11 mouse cellular contexts compared by ENCODE assay signal in genomic region chr12:86320629-86321028, GRCm38 (mm10). TPM values are rescaled to one million over a fixed set of nuclear protein-coding genes. Genes with fewer than 3 reads are reported as not detected.
A peak's percentile ranks its signal among the peaks of the same experiment; 100 is the strongest.
DNase-seq lines count a peak whose midpoint lies in the region; ATAC-seq lines count a peak whose summit lies in the region.
"Had no signal": no experiment of that assay in that cellular context is flagged by ENCODE, and none has a peak within 500 bp of the region (broad histone marks: within the 10 kb centered on the region; RNA-seq: fewer than 3 reads in every experiment).

No protein-coding gene starts in this region.

- no peak for DNase-seq in kidney, adult 8-10 months
- DNase-seq in kidney, postnatal 4 days: peak; percentile 28 to 49
- peak; percentile 38 for DNase-seq in retina, postnatal 1 day
- no peak for DNase-seq in right cerebral cortex, postnatal 10 days (ENCODE audit: low spot score in 2 of 2)
- no peak for DNase-seq in cerebellum, adult 11 months
- DNase-seq: layer of hippocampus, adult 9-11 months; right cerebral cortex, postnatal 25 days; thymus, adult 18-20 months had no signal

- no peaks in the 10 kb centered on the region for H3K36me3 ChIP-seq in kidney, embryonic 14.5 days (ENCODE audit: control insufficient read depth, insufficient read depth, low read length)
- no peaks in the 10 kb centered on the region for H3K36me3 ChIP-seq in embryonic facial prominence, embryonic 12.5 days

- H3K4me1 ChIP-seq in kidney, embryonic 14.5 days (ENCODE audit: control insufficient read depth, insufficient read depth, low read length): no peaks in the 10 kb centered on the region; the same call in 1 of the 2 replicates
- H3K4me1 ChIP-seq in embryonic facial prominence, embryonic 12.5 days: 0 out of 2 replicates have a peak, but pooled peaks cover 8% of the 10 kb centered on the region

- H3K27me3 ChIP-seq in kidney, embryonic 14.5 days (ENCODE audit: control insufficient read depth, insufficient read depth, low read length): no peaks in the 10 kb centered on the region
- peaks cover 4% of the 10 kb centered on the region; the same call in 1 of the 2 replicates for H3K27me3 ChIP-seq in embryonic facial prominence, embryonic 12.5 days

- ATAC-seq in kidney, embryonic 14.5 days (ENCODE audit: low FRiP score, low TSS enrichment): no peak
- no peak for ATAC-seq in embryonic facial prominence, embryonic 12.5 days (ENCODE audit: insufficient number of reproducible peaks, insufficient read depth, low FRiP score, low TSS enrichment)

- H3K4me2 ChIP-seq in kidney, embryonic 14.5 days (replicated peaks; ENCODE audit: low read depth, low read length): peak overlapping the region; percentile 4; the same call in 1 of the 2 replicates
- H3K4me2 ChIP-seq in embryonic facial prominence, embryonic 12.5 days (replicated peaks): 0 out of 2 replicates have a peak overlapping the region, but pooled peaks have one; percentile 13

- 7% methylated on average over 12 of the region's 12 CpGs for WGBS in kidney, embryonic 14.5 days
- 13% methylated on average over 12 of the region's 12 CpGs for WGBS in embryonic facial prominence, embryonic 12.5 days

- 0 out of 2 replicates have a peak overlapping the region, but pooled peaks have one; percentile 0 for H3K4me3 ChIP-seq in kidney, embryonic 14.5 days (ENCODE audit: low read length)
- H3K4me3 ChIP-seq in embryonic facial prominence, embryonic 12.5 days: no peak overlapping the region
- H3K4me3 ChIP-seq: myocyte had no signal

- H3K9ac ChIP-seq in kidney, embryonic 14.5 days (ENCODE audit: low read depth, low read length): no peak overlapping the region
- H3K9ac ChIP-seq in embryonic facial prominence, embryonic 12.5 days: no peak overlapping the region

- no peak overlapping the region for H3K27ac ChIP-seq in kidney, embryonic 14.5 days (ENCODE audit: low read depth, low read length)
- H3K27ac ChIP-seq in embryonic facial prominence, embryonic 12.5 days: no peak overlapping the region

- H3K9me3 ChIP-seq in kidney, embryonic 14.5 days (ENCODE audit: control insufficient read depth, low read length): no peaks in the 10 kb centered on the region
- no peaks in the 10 kb centered on the region for H3K9me3 ChIP-seq in embryonic facial prominence, embryonic 12.5 days

RNA-seq across cellular contexts. Expression of gene Esrrb, which starts 40.3 kb away (rescaled TPM):
- polyA plus RNA-seq in kidney, embryonic 14.5 days (2014; fragmentation: Nextera tagmentation; extraction: Ambion mirVana): 0.14 and 0.15 TPM in 2 replicates
- 0.22 and 0.39 TPM in 2 replicates for polyA plus RNA-seq in embryonic facial prominence, embryonic 12.5 days (2016; fragmentation: Nextera tagmentation; extraction: Ambion mirVana)

Comparison
In these comparisons a context has a peak if more than half of its experiments do, and no peak if none do; other contexts are left out.
1. DNase-seq: peak in kidney, postnatal 4 days (2 of 2) and retina, postnatal 1 day (single experiment); none in kidney, adult 8-10 months (0 of 2), right cerebral cortex, postnatal 10 days (0 of 2) and cerebellum, adult 11 months (single experiment).